Mouse (Mus musculus): ENCODE measurements around the gene Crtc1.

Crtc1 gene

DNA sequence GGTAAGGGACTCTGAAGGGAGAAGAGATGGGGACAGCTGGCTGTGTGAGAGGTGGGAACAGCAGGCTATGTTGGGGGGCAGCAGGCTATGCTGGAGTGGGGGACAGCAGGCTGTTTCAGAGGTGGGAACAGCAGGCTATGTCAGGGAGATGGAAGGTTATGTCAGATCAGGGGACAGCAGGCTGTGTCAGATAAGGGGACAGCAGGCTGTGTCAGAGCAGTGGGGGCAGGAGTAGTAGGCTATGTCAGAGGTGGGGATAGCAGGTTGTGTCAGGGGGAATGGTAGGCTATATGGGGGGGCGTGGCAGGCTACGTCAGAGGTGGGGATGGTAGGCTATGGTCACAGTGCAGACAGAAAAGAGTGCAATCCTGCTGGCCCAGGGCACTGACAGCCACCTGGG is 16.7 kb downstream of the Crtc1 start:
- intact Hi-C loops (cut with DNase I): no loop called here

DNA sequence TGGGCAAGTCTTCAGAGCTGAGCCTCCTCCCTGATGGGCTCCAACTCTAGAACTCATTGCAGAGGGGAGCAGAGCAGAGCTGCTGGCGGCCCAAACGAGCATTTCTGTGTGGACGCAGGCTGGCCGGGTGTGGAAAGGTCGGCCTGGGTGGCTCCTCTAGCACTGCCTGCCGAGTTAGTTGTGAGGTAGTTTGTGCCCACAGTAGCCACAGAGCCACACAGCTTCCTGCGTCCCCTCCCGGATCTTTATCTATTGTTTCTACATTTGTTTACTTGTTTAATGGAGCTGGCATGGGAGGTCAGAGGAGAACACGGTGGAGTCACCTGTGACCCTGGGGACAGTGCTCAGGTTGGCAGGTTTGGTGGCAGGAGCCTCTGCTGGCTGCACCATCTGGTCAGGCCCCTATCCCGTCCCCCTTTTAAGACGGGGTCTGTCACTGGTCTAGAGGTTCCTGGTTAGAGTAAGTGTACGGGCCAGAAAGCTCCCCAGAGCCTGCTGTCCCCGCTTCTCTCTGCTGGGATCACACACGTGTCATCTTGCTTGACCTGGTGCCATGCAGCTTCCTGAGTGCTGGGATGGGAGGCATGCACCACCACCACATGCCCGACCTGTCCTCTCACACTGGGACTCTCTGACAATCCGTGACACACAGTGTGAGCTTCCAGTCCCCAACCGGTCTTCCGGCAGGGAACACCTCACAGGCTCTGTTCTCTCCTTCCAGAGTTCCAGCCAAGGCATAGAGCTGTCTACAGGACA is 17.9 kb downstream of the Crtc1 start:
- intact Hi-C loops (cut with DNase I): no loop called here

DNA sequence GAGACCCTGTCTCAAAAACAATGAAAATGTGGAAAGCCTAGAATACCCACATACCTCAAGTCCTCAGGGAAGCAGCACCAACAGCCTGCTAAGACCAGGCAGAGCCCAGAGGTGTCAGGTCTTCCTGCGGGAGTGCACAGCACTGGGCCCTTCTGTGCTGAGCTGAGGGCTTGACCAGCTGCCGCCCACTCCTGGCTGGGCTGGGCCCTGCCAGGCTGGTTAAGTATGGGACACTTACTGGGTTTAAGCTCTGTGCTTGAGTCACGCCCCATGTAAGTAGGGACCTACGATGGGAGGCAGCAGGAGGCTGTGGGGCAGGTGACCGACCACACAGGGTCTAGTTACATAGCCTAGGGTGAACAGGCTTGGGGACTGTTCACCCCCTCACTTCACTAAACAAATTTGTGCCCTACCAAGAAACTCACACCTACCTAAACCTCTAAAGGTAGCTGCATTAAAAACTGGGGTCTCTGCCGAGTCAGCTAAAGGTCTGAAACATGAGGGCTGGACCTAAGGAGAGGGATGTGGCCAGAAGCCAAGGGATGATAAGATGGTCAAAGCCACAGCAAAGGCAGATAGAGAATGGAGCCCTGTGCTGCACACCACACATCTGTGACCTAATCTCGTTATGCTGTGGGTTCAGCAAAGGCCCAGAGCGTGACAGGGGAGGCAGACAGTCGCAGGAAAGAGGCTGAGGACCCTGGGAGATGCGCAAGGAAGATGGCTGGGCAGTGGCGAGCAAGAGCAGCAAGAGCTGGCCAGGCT is 19.3 kb downstream of the Crtc1 start:
- intact Hi-C loops (cut with DNase I): loop anchor here (10.0 kb wide), 1 partner anchor 165 kb away; no protein-coding TSS in a partner anchor

DNA sequence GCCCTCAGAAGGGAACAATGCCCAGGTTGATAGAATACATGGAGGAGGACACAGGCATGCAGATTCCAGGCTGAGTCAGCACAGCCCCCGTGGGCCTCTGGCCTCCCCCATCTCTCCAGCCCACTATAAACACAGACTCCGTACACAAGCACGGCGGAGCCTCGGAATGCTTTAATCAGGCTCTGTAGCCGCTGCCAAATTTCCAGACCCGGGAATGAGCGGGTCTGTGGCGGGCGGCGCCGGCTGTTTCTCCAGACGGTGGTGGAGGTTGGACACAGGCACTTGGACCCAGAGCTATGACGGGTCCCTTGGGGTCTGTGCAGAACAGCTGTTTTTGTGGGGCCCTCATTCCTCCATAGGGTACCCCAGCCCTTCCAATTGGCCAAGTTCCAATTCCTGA is 20.4 kb downstream of the Crtc1 start:
- intact Hi-C loops (cut with DNase I): loop anchor here (10.0 kb wide), 1 partner anchor 166 kb away; no protein-coding TSS in a partner anchor

DNA sequence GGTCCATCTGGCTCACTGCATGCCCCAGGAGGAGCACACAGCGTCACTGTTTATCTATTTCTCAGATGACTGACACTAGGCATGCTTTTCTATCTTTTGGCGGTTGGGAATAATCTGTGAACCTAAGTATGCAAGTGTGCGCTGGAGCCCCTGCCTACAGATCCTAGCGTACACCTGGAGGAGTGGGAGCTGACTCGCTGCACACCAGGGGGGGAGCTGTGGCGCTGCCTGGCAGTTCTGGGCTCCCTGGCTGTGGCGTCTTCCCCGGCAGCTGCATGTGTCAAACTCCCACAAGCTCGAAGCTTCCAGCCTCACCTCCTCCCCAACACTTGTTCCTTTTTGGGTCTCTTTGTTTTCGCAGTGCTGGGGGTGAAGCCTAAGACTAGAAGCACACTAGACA is 21.5 kb downstream of the Crtc1 start:
- intact Hi-C loops (cut with DNase I): loop anchor here (10.0 kb wide), 1 partner anchor 167 kb away; no protein-coding TSS in a partner anchor

DNA sequence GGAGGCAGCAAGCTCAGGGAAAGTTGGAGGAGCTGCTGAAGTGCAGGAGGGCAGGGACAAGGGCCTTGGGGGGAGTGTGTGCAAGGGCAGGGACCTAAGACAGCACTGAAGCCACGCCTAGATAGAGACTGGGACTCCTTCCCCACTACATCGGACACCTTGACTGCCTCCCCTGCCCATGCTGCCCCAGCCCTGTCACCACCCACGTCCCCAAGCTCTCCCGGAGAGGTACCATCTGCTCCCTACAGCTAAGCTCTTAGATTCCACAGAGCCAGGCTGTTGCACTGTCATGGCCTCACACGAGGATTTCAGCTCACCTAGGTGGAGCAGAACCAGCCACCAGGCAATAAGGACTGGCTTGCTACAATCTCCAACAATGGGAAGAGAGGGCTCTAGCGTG is 22.4 kb downstream of the Crtc1 start:
- intact Hi-C loops (cut with DNase I): loop anchor here (10.0 kb wide), 1 partner anchor 168 kb away; no protein-coding TSS in a partner anchor

DNA sequence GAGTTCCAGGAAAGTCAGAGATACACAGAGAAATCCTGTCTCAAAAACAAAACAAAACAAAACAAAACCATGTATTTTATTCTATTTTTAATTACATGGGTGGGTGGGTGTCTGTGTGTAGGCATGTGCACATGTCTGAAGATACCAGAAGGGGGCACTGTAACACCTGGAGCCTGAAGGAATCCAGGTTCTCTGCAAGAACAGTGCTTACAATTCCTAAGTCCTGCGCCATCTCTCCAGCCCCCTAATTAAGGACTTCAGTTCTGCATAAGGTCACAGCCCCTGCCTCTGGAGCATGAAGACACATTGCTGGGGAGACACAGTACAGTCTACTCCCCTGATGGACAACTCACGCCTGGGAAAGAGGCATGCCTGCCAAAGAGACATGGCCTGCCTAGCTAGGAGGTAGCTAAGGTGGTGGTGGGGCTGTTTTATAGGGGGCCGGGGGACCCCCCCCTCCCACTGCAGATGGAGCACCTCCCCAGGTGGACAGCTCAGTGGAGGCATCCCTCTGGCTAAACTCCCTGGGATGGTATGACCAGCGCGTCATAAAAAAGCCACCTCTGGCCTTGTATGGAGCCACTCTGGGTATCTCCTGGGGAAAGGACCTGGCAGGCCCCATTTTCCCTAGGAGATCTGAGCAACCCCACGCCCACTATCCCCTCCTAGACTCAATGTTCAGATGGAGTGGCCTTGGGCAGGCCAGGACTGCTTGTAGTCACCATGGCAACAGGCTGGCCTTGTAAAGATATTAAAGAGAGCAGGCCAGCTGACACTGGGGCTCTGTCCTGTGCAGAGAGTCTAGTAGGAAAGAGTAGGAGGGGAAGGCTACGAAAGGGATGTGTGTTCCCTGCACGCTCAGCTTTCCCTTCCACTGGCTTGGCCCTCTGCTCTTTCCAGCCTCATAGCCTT is 23.6 kb downstream of the Crtc1 start:
- intact Hi-C loops (cut with DNase I): loop anchor here (2.0 to 10.0 kb wide), 2 partner anchors 89 to 169 kb away; no protein-coding TSS in a partner anchor

DNA sequence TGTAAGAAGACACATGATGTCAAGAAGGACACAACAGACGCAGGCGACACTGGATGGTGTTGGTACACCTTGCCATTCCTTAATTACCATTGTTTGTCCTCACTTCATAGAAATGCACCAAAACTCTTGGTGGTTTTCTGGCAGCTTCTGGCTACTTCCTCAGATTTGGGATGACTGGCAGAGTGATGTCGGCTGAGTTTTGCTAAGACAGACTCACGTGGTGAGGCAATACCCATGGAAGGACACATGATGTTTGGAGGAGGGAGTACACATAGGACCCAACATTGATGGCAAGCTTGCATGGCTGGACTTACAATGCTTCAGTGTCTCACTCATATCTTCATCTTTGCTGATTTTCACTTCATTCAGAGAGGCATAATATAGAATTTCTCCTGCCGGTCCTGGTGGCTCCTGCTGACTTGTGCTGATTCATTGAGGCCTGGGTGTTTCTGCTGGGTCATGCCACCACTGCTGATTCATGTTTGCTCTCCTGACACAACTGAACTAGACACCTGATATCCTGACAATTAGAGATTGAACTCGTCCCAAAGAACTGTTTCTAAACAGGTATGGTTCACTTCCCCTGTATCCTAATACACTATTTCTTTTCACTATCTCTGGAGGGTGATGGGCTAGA is 25.0 kb downstream of the Crtc1 start:
- intact Hi-C loops (cut with DNase I): loop anchor here (2.0 to 10.0 kb wide), 2 partner anchors 90 to 170 kb away; no protein-coding TSS in a partner anchor

DNA sequence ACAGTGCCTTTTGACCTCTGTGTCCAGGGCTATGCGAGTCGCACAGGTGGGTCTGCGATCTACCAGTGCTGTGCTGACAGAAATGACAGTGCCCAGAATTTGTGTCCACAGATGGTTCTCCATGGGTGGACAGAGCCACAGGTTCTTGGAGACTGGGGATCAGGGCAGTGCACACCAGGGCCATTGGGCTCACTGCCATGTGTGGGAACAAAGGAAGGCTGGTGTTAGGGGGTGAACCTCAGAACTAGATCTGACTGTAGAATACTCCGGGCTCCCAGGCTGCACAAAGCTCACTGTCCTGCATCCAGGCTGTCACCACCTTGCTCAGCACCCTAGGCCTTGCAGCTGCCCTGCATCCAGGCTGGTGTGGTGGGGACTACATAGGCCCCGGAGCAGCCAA is 29.1 kb downstream of the Crtc1 start:
- intact Hi-C loops (cut with DNase I): loop anchor here (10.0 kb wide), 1 partner anchor 175 kb away; no protein-coding TSS in a partner anchor

DNA sequence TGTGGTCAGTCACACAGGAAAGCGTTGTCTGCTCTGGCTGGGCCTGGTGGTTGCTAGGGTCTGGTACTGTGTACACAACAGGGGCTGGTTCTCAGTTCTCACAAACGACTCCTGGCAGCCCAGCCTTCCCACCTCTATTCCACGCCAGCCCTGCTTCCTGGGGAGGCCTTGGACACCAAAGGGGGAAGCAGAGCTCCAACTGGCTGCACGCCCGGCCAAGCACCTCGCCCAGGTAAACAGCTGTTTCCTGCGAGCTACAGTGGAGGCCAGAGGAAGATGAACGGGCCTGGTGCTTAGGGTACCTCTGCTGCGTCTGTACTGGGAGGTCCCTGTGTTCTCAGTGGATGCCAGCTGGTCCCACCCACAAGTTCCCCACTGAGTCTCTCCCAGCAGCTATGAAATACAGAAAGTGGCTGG is 29.9 kb downstream of the Crtc1 start:
- intact Hi-C loops (cut with DNase I): no loop called here

DNA sequence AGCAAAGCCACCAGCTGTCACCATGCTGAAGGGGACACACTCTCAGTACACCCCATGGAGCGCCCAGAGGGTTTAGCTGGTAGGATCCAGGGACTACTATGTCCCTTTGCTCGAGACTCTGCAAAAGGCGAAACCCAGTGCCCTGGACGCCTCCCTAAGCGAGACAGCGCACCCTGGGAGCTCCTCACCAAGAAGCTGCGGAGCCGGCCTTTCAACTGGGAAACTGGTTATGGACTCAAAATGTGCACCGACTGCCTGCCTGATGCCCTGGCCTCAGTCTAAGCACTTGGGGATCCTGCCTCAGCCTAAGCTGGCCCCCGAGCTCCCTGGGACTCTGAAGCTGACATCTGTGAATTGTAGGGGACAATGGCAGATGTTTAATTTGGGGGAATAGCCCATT is 30.4 kb downstream of the Crtc1 start:
- intact Hi-C loops (cut with DNase I): no loop called here

DNA sequence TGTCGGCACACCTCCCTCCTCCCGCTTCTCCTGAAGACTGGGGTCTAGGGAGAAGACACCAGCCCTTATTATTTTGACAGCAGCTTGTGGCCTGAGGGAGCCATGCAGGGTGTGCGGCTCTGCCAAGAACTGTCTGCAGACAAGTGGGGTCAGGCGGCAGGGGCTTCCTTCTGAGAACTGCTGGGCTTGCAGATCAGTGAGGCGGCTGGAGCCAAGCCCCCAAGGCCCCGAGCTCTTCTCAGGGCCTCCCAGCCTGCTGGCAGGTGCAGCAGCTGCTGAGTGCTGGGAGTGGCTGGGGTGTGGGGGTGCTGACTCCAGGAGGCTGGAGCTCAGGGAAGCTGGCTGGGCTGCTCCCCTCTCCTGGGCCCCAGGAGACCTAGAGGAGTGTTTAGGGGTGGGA is 31.1 kb downstream of the Crtc1 start:
- intact Hi-C loops (cut with DNase I): no loop called here

DNA sequence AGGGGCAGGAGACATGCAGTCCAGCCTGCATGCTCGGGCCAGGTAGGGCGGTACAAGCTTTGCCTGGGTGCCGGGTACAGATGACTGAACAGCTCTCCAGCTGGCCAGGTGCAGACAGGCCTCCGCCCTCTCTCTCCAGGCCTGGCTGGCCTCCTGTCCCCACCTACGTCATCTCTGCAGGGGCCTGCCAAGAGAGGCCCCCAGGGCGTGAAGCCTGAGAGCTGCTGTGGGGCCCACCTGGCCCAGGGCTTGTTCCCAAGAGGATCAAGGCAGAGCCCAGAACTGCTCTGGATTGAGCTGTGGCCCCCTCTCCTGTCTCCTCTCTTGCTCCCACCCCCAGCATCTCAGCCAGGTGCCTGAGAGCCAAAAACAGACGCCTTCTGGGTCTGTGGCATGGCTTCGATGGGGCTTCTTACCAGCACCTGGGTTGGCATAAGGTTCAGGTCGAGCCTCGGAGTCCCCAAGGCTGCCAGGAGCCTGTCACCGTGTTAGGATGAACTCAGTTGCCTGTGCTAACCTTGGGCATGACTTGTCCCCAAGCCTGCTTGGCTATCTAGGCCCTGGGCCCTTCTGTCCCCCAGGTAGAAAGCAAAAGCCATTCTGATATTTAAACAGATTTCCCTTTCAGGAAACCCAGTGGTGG is 32.8 kb downstream of the Crtc1 start:
- intact Hi-C loops (cut with DNase I): no loop called here

DNA sequence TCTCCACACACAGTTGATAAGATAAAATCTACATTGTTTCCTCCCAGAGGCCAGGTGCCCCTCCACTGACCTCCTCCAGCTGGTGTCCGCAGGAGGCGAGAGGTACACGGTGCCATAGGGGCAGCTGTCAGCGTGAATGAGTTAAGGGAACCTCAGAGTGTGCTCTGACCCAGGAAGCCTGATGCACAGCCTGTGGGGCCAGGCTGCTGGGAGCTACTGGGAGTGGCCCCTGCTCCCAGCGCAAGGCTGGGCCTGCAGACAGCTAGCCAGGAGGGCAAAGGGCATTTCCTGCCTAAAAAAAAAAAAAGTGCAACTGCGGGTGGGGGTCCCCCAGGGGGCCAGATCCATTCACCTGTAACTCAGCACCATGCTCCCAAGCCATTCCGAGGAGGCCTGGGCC is 34.2 kb downstream of the Crtc1 start:
- intact Hi-C loops (cut with DNase I): no loop called here

DNA sequence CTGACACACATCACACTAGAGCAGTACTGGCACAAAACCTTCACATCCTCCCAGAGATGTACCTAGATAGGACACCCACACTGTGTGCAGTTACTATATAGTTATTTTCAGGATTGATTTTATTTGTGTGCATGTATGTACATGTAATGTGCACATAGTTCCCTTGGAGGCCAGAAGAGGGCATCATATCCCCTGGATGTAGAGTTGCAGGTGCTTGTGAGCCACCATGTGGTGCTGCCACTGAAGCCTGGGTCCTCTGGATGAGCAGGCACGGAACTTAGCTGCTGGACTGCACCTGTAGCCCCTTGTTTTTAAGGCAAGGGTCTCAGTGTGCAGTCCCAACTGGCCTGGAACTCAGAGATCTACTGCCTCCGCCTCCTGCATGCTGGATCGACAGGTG is 35.2 kb downstream of the Crtc1 start:
- intact Hi-C loops (cut with DNase I): no loop called here

DNA sequence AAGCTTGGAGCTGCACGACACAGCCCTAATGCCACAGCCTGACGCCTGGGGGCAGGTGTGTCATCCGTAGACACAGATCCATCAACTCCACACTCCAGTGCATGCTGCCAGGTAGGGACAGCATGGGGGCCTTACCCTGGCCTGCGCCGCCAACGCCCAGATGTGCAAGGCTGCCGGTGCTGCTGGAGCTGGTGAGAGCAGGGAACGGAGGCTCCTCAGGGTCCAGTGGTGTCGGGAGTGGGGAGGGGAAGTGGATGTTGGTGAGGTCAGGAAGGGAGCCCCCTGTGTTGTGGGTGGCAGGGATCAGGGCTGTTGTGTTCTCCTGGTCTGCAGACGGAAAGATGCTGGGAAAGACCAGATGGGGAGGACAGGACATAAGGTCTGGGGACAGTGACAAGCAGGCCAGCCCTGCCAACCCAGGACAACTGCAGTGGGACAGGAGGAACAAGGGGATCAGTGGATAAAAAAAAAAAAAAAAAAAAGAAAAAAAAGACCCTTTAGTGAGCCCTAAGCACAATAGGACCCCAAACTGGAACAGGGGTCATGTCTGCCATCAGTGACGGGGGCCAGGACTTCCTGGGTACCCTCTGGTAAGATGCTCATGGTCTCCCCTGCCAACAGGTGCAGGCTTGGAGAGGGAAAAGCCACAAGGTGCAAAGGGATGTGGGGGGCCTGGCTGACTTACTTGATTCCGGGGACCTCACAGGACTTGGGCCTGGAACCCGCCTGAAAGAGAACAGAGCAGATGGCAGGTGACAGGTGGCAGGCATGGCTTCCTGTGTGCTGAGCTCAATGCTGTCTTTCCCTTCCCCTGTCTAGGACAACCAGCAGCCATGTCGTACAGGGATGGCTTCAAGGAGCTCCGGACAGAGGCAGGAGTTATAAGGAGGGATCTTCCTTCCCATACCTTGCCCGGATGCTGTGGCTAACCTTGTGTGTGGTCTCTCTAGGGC is 41.5 kb downstream of the Crtc1 start:
- intact Hi-C loops (cut with DNase I): no loop called here

DNA sequence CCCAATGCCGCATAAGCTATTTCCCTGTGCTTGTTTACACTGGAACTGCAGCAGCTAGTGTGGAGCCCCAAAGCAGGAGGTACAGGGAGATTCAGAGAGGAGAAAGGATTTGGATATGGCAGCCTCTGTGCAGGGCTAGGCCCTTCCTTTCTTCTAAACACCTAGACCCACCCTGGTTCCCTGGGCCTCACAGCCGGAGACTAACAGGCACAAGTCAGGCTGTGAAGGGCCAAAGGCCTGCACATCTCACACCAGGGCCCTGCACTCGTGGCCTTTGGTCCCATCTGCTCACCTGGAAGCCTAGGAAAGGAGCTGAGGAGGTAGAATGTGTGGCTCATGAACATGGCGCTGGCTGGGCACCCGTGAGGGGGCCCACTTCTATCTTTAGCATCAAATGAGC is 43.2 kb downstream of the Crtc1 start:
- intact Hi-C loops (cut with DNase I): no loop called here

DNA sequence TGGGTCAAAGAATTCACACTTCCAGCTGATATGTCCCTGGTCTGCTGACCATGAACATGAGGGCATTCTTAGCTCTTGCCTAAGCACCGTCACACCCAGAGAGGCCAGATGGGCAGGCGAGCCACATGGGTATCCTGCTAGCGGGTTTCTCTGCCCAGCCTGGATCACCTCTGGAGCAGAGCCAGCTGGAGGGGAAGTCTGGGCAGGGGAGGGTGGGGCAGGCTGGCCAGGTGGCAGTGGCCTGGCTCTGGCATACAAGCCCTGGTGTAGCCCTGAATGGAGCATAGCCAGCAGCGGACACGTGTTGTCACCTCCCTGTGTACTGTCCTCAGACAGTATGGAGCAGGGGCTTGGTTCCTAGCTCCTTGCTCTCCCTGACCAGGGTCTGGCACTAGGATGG is 43.7 kb downstream of the Crtc1 start:
- intact Hi-C loops (cut with DNase I): no loop called here

Data from adrenal gland (tissue).